Mouse (Mus musculus) olfactory bulb, adult 2 months (tissue): Measurements from ENCODE around the gene Ust.

Source experiments
- CTCF ChIP-seq: fragments of 200-500 bp; IDR thresholded peaks from 2 replicates; pipeline ENCODE4 v1.5.1; 2012; ENCODE audit warnings: low read depth, mild to moderate bottlenecking, low read length, moderate library complexity; ENCODE audit not compliant: insufficient read depth
- POLR2A ChIP-seq: fragments of 200-500 bp; IDR thresholded peaks from 2 replicates; pipeline ENCODE4 v1.6.1; 2012; ENCODE audit warnings: mild to moderate bottlenecking, low read depth, low read length, moderate library complexity; ENCODE audit not compliant: insufficient read depth

DNA sequence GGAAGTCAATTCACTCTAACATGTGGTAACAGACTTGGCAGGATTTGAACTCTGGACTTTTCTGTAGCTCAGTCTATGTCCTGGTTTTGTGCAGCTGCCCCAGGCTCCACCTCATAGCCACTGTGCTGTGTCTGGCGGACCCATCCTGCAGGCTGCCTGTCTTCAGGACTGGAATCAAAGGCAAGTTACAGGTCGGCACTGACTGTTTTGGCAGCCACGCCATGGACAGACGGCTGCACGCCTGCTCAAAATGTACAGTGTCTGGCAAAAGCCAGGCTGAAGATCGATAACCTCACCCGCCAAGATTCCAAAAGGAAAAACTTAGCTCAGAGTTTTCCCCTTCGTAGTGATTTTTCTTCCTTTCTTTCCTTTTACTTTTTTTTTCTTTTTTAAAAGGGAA lies 318.8 kb downstream of the Ust start:
- TF ChIP-seq POLR2A: no peak
- TF ChIP-seq CTCF: no peak
